Mouse (Mus musculus): ENCODE data around the gene C1qtnf9.

DNA sequence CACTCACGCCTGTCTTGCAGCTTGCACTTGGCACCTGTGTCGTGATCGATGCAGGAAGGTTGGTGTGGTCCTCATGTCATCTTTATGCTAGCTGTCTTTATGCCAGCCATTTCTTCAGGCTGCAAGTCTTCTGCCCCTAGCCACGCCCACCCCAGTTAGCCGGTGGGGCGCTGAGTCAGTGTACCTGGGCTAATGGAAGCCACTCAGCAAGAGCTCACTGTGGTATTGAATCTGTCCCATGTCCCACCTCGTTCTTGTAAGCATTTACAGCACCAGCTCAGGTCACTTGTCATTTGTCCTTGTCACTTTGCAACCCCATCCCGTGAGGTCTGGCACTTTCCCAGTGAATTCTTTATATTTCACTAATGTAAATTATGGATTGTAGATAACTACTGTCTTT lies 26.9 kb upstream of the C1qtnf9 start:
- TF ChIP-seq CTCF (IDR thresholded peaks at IDR 0.05; ENCODE audit: borderline replicate concordance, insufficient read depth, low read depth, low read length) (no peak), POLR2A (IDR thresholded peaks at IDR 0.05; ENCODE audit: borderline replicate concordance, insufficient read depth, low read length) (no peak)

All from cerebellum, adult 2 months (tissue).